In the genomic region with DNA sequence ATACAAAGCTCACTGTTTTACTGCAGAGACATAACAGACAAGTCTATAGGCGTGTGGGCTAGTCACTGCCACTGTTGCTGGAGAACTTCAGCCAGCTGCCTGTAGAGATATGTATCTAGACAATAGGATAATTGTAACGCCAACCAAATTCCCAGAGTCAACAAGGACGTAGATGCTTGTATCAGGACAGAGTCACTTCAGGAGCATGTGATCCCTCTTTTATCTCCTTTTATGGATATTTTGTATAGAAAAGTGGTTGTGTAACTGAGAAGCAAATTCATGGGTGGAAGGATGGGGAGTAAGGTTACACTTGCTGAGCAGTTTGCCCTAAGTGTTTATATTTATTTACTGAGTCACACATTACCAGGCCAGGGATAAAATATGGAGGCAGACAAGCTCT, we compare ENCODE assay signal across 26 mouse cellular contexts.
"Had no signal": no experiment of that assay in that cellular context is flagged by ENCODE, and none has a peak within 500 bp of the region (broad histone marks: within the 10 kb centered on the region; RNA-seq: fewer than 3 reads in every experiment).

No protein-coding gene starts in this region.

- H3K36me3 ChIP-seq: heart, embryonic 10.5 days; heart, embryonic 12.5 days; hindbrain, embryonic 10.5 days; hindbrain, embryonic 12.5 days; hindbrain, embryonic 15.5 days; intestine, embryonic 15.5 days; limb, embryonic 10.5 days; limb, embryonic 12.5 days; liver, embryonic 13.5 days; liver, embryonic 15.5 days had no signal

- H3K27me3 ChIP-seq: heart, embryonic 12.5 days; hindbrain, embryonic 12.5 days; hindbrain, embryonic 15.5 days; intestine, embryonic 15.5 days; limb, embryonic 12.5 days; liver, embryonic 13.5 days; liver, embryonic 15.5 days had no signal

- H3K27ac ChIP-seq: heart, adult 2 months; heart, embryonic 10.5 days; hindbrain, embryonic 10.5 days; hindbrain, embryonic 12.5 days; hindbrain, embryonic 15.5 days; intestine, embryonic 15.5 days; layer of hippocampus, adult 2 months; left cerebral cortex, adult 2 months; limb, embryonic 10.5 days; limb, embryonic 12.5 days; liver, embryonic 13.5 days; liver, embryonic 15.5 days had no signal

- DNase-seq: gastrocnemius, postnatal 14 days; gastrocnemius, postnatal 36 days; heart, adult 11 months; heart, adult 2 months; heart, postnatal 10 days; heart, postnatal 4 days; kidney, adult 18-20 months; kidney, adult 8-10 months; kidney, postnatal 10 days; kidney, postnatal 25 days; kidney, postnatal 4 days; liver; liver, embryonic 13.5 days had no signal

- H3K9ac ChIP-seq: heart, embryonic 12.5 days; hindbrain, embryonic 12.5 days; hindbrain, embryonic 15.5 days; intestine, embryonic 15.5 days; limb, embryonic 12.5 days; liver, embryonic 13.5 days; liver, embryonic 15.5 days had no signal

- H3K4me1 ChIP-seq: hindbrain, embryonic 12.5 days; hindbrain, embryonic 15.5 days had no signal

- H3K4me3 ChIP-seq: heart, adult 2 months; heart, embryonic 10.5 days; heart, embryonic 12.5 days; hindbrain, embryonic 10.5 days; hindbrain, embryonic 12.5 days; hindbrain, embryonic 15.5 days; intestine, embryonic 15.5 days; layer of hippocampus, adult 2 months; left cerebral cortex, adult 2 months; limb, embryonic 10.5 days; limb, embryonic 12.5 days; liver, embryonic 13.5 days; liver, embryonic 15.5 days had no signal

- H3K4me2 ChIP-seq: heart, embryonic 12.5 days; hindbrain, embryonic 12.5 days; hindbrain, embryonic 15.5 days; intestine, embryonic 15.5 days; limb, embryonic 12.5 days; liver, embryonic 11.5 days; liver, embryonic 13.5 days; liver, embryonic 15.5 days had no signal

- ATAC-seq: inflammation-experienced regulatory T-cells, adult 6 months; intestine, embryonic 15.5 days had no signal

- H3K9me3 ChIP-seq: heart, embryonic 10.5 days; heart, embryonic 12.5 days; hindbrain, embryonic 10.5 days; hindbrain, embryonic 12.5 days; hindbrain, embryonic 15.5 days; intestine, embryonic 15.5 days; limb, embryonic 10.5 days; limb, embryonic 12.5 days; liver, embryonic 13.5 days; liver, embryonic 15.5 days had no signal
